Mouse (Mus musculus) limb, embryonic 12.5 days (tissue): Measurements from ENCODE around the gene Foxa1. TPM values are rescaled to one million over a fixed set of nuclear protein-coding genes. Genes with fewer than 3 reads are reported as not detected.

Experiments
- ATAC-seq: fragments of 200-750 bp; cut with Nextera tagmentation; 2 replicates; pipeline ENCODE4 v1.8.0; 2017; ENCODE audit warnings: low read depth, moderate TSS enrichment; ENCODE audit not compliant: insufficient number of reproducible peaks, insufficient read depth, low FRiP score, low TSS enrichment
- H3K27ac ChIP-seq: fragments of 300-500 bp; sonication (generic); 2 replicates; pipeline ENCODE4 v1.5.1; 2016; ENCODE audit warnings: mild to moderate bottlenecking, moderate library complexity
- H3K27me3 ChIP-seq: fragments of 300-500 bp; sonication (generic); 2 replicates; pipeline ENCODE4 v1.6.1; 2016; ENCODE audit warnings: mild to moderate bottlenecking, moderate library complexity
- H3K36me3 ChIP-seq: fragments of 300-500 bp; sonication (generic); 2 replicates; pipeline ENCODE4 v1.6.1; 2016; ENCODE audit warnings: mild to moderate bottlenecking, moderate library complexity
- H3K4me1 ChIP-seq: fragments of 300-500 bp; sonication (generic); replicated peaks from 2 replicates; pipeline ENCODE4 v1.6.1; 2016
- H3K4me2 ChIP-seq: fragments of 300-500 bp; sonication (generic); 2 replicates; pipeline ENCODE4 v1.6.1; 2016; ENCODE audit warnings: mild to moderate bottlenecking, moderate library complexity
- H3K4me3 ChIP-seq: fragments of 300-500 bp; sonication (generic); replicated peaks from 2 replicates; pipeline ENCODE4 v1.5.1; 2016; ENCODE audit warnings: mild to moderate bottlenecking
- H3K9ac ChIP-seq: fragments of 300-500 bp; sonication (generic); replicated peaks from 2 replicates; pipeline ENCODE4 v1.6.1; 2016; ENCODE audit warnings: mild to moderate bottlenecking, moderate library complexity
- H3K9me3 ChIP-seq: fragments of 300-500 bp; sonication (generic); 2 replicates; pipeline ENCODE4 v1.6.1; 2016; ENCODE audit warnings: mild to moderate bottlenecking, moderate library complexity
- WGBS: fragments of 180-500 bp; shearing (Covaris S2); methylation state at CpG from one replicate; pipeline ENCODE4 v1.1.7; 2016; 5-methylcytosine and 5-hydroxymethylcytosine counted together
- polyA plus RNA-seq: library from polyadenylated mRNA; unstranded; fragments of >200 nt; fragmentation: Nextera tagmentation; extraction: Ambion mirVana; gene quantifications from 2 replicates; pipeline ENCODE4 v1.2.1, GENCODE M21; 2016

The Foxa1 gene
- polyA plus RNA-seq, result not detected in 2 replicates

DNA sequence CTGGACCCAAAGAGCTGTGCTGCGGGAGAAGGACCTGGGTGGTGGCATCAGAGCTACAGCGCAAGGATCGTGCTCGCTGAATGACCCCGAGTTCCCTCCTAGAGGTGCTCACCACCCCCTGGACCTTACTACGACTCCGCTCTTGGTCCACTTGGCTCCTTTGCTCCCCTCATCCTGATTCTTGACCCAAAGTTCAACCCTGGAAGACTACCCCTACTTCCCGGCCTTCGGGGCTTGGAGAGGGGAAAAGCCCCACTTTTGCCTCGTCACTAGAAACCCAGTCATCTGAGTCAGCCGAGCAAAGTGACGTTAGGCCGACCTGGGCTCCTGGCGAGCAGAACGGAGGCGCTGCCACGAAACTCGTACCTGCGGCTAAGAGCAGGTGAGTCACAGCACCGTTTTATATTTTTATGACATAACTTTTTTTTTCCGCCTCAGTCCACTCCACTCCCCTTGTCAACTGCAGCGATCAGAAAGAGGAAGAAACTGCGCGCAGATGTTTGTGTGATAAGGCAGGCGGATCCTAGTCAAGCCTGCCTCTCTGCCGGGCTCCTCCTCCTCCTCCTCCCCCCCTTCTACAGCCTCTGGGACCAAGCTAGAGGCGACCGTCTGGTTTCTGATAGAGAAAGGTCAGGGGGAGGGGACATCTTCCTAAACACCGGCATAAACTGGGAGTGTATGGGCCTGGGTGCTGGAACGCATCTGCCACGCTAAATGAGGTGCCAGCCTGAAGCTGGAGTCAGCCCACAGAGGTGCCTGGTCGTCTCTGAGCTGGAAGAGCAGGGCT, at the start of gene Foxa1:
Gene Foxa1 (minus strand): TSS at position 502 of the 787 bp plus-strand sequence.
- no peaks in the 10 kb centered on the region for H3K9me3 ChIP-seq
- no peak within 1 kb of the TSS for H3K9ac ChIP-seq
- H3K4me2 ChIP-seq, result peak within 1 kb of the TSS; percentile 85
- H3K36me3 ChIP-seq, result no peaks in the 10 kb centered on the region
- H3K27me3 ChIP-seq, result peaks cover 96% of the 10 kb centered on the region
- under 1% methylated on average over 32 of the region's 32 CpGs for WGBS
- peaks cover 27% of the 10 kb centered on the region for H3K4me1 ChIP-seq
- H3K27ac ChIP-seq, result no peak within 1 kb of the TSS
- H3K4me3 ChIP-seq, result peak within 1 kb of the TSS; percentile 47
- ATAC-seq, result no peak

DNA sequence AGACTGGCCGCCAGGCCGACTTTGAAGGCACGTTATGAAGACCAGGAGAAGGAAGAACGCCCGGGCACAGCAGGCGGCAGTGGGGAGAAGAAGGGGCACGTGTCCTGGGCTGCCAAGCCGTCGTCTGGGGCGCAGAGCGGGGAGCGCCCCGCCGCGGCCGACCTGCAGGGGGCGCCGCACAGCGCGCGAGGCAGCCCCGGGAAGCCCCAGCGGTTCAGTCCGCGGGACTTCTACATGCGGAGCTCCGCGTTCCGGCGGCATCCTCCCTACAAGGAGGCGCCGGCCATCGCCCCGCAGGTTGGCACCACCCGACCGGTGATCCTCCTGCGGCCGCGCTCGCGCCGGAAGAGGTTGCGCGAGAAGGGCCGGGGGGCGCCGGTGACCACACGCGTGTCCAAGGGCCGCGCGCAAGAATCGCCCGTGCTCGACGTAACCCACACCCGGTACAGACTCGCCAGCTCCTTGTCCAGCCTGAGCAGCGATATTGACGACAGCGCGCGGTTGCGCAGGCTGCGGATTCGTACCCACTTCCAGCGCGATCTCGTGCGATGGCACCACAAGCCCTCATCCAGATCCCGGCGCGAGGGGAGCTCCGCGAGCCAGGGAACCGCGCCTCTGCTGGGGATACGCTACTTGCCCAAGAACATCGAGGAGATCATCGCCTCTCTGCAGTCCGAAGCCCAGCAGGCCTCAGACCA, 29.4 kb upstream of the Foxa1 start:
- peak overlapping the region; percentile 51 for H3K9ac ChIP-seq
- H3K27ac ChIP-seq, result no peak overlapping the region
- H3K4me3 ChIP-seq, result peak overlapping the region; percentile 55
- ATAC-seq, result peak; percentile 78
- peak overlapping the region; percentile 84 for H3K4me2 ChIP-seq
- peaks cover 48% of the 10 kb centered on the region for H3K27me3 ChIP-seq
- H3K4me1 ChIP-seq, result peaks cover 3% of the 10 kb centered on the region; the same call in 1 of the 2 replicates
- 0 out of 2 replicates have a peak, but pooled peaks cover 7% of the 10 kb centered on the region for H3K9me3 ChIP-seq
- H3K36me3 ChIP-seq, result no peaks in the 10 kb centered on the region
- 2% methylated on average over 81 of the region's 81 CpGs for WGBS

DNA sequence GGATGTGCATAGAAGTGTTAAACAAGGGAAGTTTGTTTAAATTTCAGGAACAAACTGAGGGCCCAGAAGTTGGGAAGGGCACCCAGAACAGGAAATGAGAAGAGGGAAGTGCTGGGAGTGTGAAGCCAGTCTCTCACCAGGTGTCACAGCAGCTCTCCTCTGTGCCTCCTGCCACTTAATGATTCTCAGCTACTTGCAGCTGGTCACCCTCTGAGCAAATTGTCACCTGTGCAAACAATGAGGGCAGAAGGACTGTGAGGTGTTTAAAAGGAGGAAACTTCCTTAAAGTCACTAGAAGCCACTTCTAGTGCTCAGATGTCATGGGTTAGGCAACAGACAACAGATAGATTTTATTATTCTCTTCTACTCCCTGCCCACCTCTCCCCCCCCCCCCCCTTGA, 25.7 kb upstream of the Foxa1 start:
- Histone ChIP-seq H3K36me3 (no peaks in the 10 kb centered on the region), H3K4me3 (no peak overlapping the region), H3K9ac (no peak overlapping the region), H3K4me2 (no peak overlapping the region), H3K27ac (no peak overlapping the region), H3K9me3 (0 out of 2 replicates have a peak, but pooled peaks cover 1% of the 10 kb centered on the region), H3K27me3 (peaks cover 51% of the 10 kb centered on the region), H3K4me1 (peaks cover 3% of the 10 kb centered on the region; the same call in 1 of the 2 replicates)
- ATAC-seq, result no peak

DNA sequence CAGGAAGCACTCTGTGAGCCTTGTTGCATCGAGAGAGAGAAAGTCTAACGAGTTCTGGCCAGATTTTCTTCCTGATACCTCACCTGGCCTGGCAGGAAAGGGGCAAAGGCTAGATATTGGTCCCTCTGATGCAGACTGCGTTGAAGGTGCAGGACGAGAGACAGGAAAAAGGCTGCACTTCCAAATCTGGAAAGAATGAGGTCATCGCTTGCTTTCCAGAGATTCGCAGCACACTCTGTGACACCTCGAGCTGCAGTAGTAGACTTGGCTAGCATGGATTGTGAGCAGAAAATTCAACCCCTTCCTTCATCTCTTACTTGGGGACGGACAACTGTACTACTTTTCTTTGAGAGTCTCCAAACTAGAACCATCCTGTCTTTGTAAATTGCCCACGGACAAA, 25.1 kb upstream of the Foxa1 start:
- peaks cover 3% of the 10 kb centered on the region; the same call in 1 of the 2 replicates for H3K4me1 ChIP-seq
- no peak overlapping the region for H3K4me2 ChIP-seq
- H3K36me3 ChIP-seq, result no peaks in the 10 kb centered on the region
- H3K9me3 ChIP-seq, result no peaks in the 10 kb centered on the region
- H3K27me3 ChIP-seq, result peaks cover 46% of the 10 kb centered on the region
- no peak for ATAC-seq
- H3K27ac ChIP-seq, result no peak overlapping the region
- 28% methylated on average over 9 of the region's 9 CpGs for WGBS
- H3K4me3 ChIP-seq, result no peak overlapping the region
- H3K9ac ChIP-seq, result no peak overlapping the region

DNA sequence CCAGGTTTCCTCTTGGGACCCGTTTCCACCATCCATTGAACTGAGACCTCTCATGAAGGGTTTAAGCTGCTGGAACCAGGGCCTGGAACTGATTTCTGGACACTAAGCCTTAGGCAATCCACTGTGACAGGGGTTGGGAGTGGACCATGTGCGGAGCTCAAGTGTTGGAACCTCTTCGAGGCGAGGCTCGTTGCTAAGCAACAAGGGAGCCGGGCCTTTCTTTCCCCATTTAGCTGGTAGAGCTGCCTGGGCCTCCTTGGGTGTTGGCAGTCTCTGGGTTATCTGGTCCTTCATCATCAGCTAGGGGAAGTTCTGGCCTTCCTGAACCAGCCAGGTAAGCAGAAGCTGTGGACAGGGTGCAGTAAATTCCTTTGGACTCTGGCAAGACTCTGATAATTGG, 17.2 kb upstream of the Foxa1 start, which contains the start of gene Ttc6:
Gene Ttc6 (plus strand): TSS at position 205 of the 400 bp plus-strand sequence.
- H3K4me2 ChIP-seq, result no peak within 1 kb of the TSS
- peaks cover 11% of the 10 kb centered on the region for H3K27me3 ChIP-seq
- H3K27ac ChIP-seq, result no peak within 1 kb of the TSS
- no peaks in the 10 kb centered on the region for H3K4me1 ChIP-seq
- H3K9me3 ChIP-seq, result peaks cover 3% of the 10 kb centered on the region; the same call in 1 of the 2 replicates
- H3K36me3 ChIP-seq, result no peaks in the 10 kb centered on the region
- no peak for ATAC-seq
- 67% methylated on average over 6 of the region's 6 CpGs for WGBS
- no peak within 1 kb of the TSS for H3K4me3 ChIP-seq
- no peak within 1 kb of the TSS for H3K9ac ChIP-seq

DNA sequence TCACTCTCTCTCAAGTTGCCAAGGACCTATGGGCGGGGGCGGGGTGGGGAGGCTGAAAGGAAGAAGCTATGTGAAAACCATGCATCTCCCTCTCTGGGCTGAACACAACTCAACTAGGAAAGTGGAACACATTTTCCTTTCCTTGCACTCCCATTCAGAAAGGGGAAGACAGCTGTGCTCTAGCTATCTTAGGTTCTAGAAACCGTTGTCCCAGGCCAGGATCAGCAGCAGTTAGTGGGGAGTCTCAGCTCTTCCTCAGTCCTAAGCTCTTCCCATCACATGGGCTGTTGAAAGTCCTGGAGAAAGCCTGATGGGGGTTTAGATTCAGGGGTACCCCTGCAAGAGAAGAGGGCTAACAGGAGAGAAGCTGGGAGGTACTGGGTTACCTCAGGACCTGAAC, 7.4 kb upstream of the Foxa1 start:
- H3K4me1 ChIP-seq, result 0 out of 2 replicates have a peak, but pooled peaks cover 3% of the 10 kb centered on the region
- H3K36me3 ChIP-seq, result no peaks in the 10 kb centered on the region
- no peak overlapping the region for H3K9ac ChIP-seq
- H3K27ac ChIP-seq, result no peak overlapping the region
- no peak for ATAC-seq
- H3K9me3 ChIP-seq, result no peaks in the 10 kb centered on the region
- H3K27me3 ChIP-seq, result peaks cover 73% of the 10 kb centered on the region
- no peak overlapping the region for H3K4me3 ChIP-seq
- H3K4me2 ChIP-seq, result no peak overlapping the region
- 23% methylated on average over 3 of the region's 3 CpGs for WGBS

DNA sequence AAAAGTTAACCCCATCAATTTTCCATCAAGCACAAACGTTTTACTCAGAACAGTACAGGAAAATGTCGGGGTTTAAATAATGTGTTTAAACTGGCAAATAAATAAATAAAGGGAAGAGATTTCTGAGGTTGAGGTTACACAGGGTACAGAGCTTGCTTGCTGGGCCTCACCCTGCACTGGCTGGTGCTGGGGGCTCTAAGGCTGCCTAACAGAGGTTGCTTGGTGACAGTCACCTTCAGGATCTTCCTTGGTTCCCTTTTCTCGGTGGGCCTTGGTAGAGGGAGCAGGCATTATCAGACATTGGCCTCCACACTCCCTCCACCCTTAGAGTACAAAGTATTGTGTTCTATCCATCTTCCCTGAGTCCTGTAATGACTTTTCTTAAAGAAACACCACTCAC, 5.6 kb upstream of the Foxa1 start:
- Histone ChIP-seq H3K27ac (no peak overlapping the region), H3K36me3 (no peaks in the 10 kb centered on the region), H3K4me3 (no peak overlapping the region), H3K4me2 (no peak overlapping the region), H3K9me3 (no peaks in the 10 kb centered on the region), H3K27me3 (peaks cover 91% of the 10 kb centered on the region), H3K4me1 (0 out of 2 replicates have a peak, but pooled peaks cover 3% of the 10 kb centered on the region), H3K9ac (no peak overlapping the region)
- ATAC-seq, result no peak
- WGBS, result 11% methylated on average over 3 of the region's 3 CpGs

DNA sequence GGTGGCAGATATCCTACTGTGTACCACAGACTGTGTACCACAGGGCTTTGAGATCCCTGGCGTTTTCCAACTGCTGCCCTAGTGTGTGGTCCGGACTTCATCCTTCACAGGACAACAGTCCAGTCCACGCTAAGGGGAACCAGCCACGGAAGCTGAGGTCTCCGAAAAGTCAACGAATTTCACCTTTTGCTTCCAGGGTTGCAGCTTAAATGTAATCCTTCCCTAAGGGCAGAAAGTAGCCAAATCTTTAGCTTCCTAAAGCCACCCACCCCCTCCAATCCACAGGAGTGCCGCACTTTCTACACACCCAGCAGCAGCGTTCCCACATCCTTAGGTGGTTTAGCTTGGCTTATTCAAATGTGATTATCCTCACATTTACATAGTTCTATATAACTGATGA, 4.2 kb upstream of the Foxa1 start:
- Histone ChIP-seq H3K27me3 (peaks cover 99% of the 10 kb centered on the region), H3K4me3 (no peak overlapping the region), H3K9ac (no peak overlapping the region), H3K4me1 (peaks cover 11% of the 10 kb centered on the region; the same call in 1 of the 2 replicates), H3K27ac (no peak overlapping the region), H3K4me2 (no peak overlapping the region), H3K36me3 (no peaks in the 10 kb centered on the region), H3K9me3 (no peaks in the 10 kb centered on the region)
- ATAC-seq, result no peak
- WGBS, result 2% methylated on average over 8 of the region's 8 CpGs

DNA sequence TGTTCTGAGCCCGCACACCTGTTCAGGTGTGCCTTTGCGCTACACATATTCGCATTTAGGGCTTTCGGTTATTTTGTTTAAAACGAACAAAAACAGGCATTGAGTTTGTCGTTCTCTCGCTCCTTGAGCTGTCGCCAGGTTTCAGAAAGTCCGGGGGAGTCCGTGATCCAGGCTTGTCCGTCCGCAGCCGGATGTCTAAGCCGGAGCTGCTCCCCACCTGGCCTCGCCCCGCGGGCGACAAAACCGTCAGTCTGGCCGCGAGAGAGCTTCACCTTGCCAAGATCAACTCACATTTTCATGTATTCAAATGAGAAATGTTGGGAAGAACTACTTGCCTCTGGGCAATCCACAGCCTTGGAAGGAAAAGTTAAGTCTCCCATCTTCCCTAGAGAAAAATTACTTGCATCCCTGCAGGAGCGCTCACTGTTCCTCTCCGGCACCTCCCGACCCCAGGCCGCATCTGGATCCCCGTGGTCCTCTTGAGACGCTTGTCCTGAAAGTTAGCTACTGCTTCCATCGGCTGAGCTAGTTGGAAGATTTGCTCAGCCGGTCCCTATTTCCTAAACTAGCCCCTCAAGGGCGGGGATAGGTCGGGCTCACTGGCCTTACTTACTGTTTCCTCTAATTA, 3.6 kb upstream of the Foxa1 start:
- no peak for ATAC-seq
- Histone ChIP-seq H3K9me3 (no peaks in the 10 kb centered on the region), H3K36me3 (no peaks in the 10 kb centered on the region), H3K9ac (no peak overlapping the region), H3K4me2 (no peak overlapping the region), H3K27ac (no peak overlapping the region), H3K4me1 (peaks cover 14% of the 10 kb centered on the region; the same call in 1 of the 2 replicates), H3K4me3 (no peak overlapping the region), H3K27me3 (peaks cover 98% of the 10 kb centered on the region)
- 1% methylated on average over 31 of the region's 31 CpGs for WGBS

DNA sequence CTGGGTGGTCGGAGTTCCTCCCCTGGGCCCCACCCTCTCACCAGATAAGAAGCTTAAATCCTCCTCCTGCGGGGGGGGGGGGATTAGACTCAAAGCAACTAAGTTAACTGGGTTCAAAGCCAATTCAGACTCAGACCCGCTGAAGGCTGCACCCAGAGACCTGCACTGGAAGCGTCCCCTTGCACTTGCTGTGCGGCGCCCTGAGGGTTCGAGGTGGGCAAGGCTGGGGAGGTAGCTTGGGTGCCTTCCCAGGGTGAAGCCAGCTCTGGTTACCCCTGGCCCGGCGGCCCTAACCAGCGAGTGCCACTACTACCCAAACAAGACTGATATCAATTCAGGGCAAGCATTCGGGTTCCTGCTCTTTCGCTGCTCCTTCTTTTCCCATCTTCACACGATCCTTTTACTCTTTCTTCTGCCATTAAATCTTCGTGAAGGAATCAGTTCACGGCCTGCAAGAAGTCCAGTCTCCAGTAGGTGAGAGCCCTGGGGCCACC, 3.0 kb upstream of the Foxa1 start:
- Histone ChIP-seq H3K4me1 (peaks cover 16% of the 10 kb centered on the region; the same call in 1 of the 2 replicates), H3K9ac (no peak overlapping the region), H3K27ac (no peak overlapping the region), H3K9me3 (no peaks in the 10 kb centered on the region), H3K27me3 (peaks cover 98% of the 10 kb centered on the region), H3K4me2 (no peak overlapping the region), H3K4me3 (no peak overlapping the region), H3K36me3 (no peaks in the 10 kb centered on the region)
- WGBS, result 1% methylated on average over 15 of the region's 15 CpGs
- ATAC-seq, result no peak
